28 mouse cellular contexts compared by ENCODE assay signal in the genomic region with DNA sequence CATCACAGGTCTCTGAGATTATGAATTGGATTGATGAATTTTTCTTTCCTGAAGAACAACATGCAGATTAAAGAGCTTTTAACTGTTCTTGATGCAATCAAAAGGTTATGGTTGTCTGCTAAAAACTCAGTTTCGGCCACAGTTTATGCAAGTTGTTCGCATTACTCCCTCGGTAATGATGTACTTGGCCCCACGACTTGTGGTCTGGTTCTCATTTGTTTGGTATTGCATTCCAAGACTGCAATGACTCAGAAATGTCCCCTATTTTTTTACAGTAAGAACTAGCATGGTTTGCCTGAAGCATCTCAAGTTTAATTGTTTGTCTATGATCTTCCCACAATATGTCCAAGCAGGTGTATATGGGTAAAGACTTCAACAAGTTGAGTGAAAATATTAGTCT.
DNase-seq lines count a peak whose midpoint lies in the region; ATAC-seq and TF ChIP-seq lines count a peak whose summit lies in the region.
"Had no signal": no experiment of that assay in that cellular context is flagged by ENCODE, and none has a peak within 500 bp of the region (broad histone marks: within the 10 kb centered on the region; RNA-seq: fewer than 3 reads in every experiment).

No protein-coding gene starts in this region.

- H3K9ac ChIP-seq in embryonic facial prominence, embryonic 11.5 days (replicated peaks; ENCODE audit: low read length): no peak overlapping the region
- H3K9ac ChIP-seq in limb, embryonic 14.5 days (ENCODE audit: low read depth, low read length, severe bottlenecking): no peak overlapping the region
- H3K9ac ChIP-seq in embryonic facial prominence, embryonic 14.5 days (ENCODE audit: low read depth, low read length): no peak overlapping the region
- H3K9ac ChIP-seq: embryonic facial prominence, embryonic 15.5 days; forebrain, embryonic 13.5 days; hindbrain, embryonic 13.5 days; intestine, embryonic 15.5 days had no signal

- no peak for ATAC-seq in embryonic facial prominence, embryonic 11.5 days (replicated peaks; ENCODE audit: insufficient number of reproducible peaks, low FRiP score, low TSS enrichment, low read depth)
- no peak for ATAC-seq in limb, embryonic 14.5 days (ENCODE audit: low FRiP score, low read depth)
- no peak for ATAC-seq in embryonic facial prominence, embryonic 14.5 days (ENCODE audit: low read depth)
- ATAC-seq: CD4-positive, CD25-positive, alpha-beta regulatory T cell, adult 4 months; forebrain, embryonic 13.5 days; forebrain, embryonic 16.5 days; hindbrain, embryonic 16.5 days; intestine, embryonic 15.5 days had no signal

- no peak for TF ChIP-seq POLR2A in limb, embryonic 14.5 days (IDR thresholded peaks at IDR 0.05; ENCODE audit: borderline replicate concordance, extremely low read depth, insufficient read depth, insufficient read length)

- H3K4me3 ChIP-seq in embryonic facial prominence, embryonic 11.5 days (ENCODE audit: low read depth, low read length): no peak overlapping the region
- no peak overlapping the region for H3K4me3 ChIP-seq in embryonic facial prominence, embryonic 10.5 days
- no peak overlapping the region for H3K4me3 ChIP-seq in limb, embryonic 14.5 days (replicated peaks; ENCODE audit: low read length)
- H3K4me3 ChIP-seq in limb, embryonic 10.5 days: no peak overlapping the region
- H3K4me3 ChIP-seq in embryonic facial prominence, embryonic 14.5 days (ENCODE audit: low read depth, low read length): no peak overlapping the region
- H3K4me3 ChIP-seq: embryonic facial prominence, embryonic 15.5 days; erythroblast, embryonic 14.5 days; forebrain, embryonic 10.5 days; forebrain, embryonic 13.5 days; gastrocnemius, adult 2 months; hindbrain, embryonic 10.5 days; hindbrain, embryonic 13.5 days; intestine, embryonic 15.5 days had no signal

- no peak overlapping the region for H3K4me2 ChIP-seq in embryonic facial prominence, embryonic 11.5 days (ENCODE audit: low read depth, low read length)
- H3K4me2 ChIP-seq in limb, embryonic 14.5 days (replicated peaks; ENCODE audit: low read depth, low read length, severe bottlenecking): no peak overlapping the region
- H3K4me2 ChIP-seq in embryonic facial prominence, embryonic 14.5 days (ENCODE audit: low read depth, low read length): no peak overlapping the region
- H3K4me2 ChIP-seq: embryonic facial prominence, embryonic 15.5 days; forebrain, embryonic 13.5 days; heart, embryonic 11.5 days; hindbrain, embryonic 13.5 days; intestine, embryonic 15.5 days had no signal

- WGBS in embryonic facial prominence, embryonic 11.5 days: 57% methylated on average over 4 of the region's 4 CpGs
- 65% methylated on average over 4 of the region's 4 CpGs for WGBS in embryonic facial prominence, embryonic 10.5 days
- 34% methylated on average over 4 of the region's 4 CpGs for WGBS in limb, embryonic 14.5 days
- 82% methylated on average over 4 of the region's 4 CpGs for WGBS in limb, embryonic 10.5 days
- WGBS in embryonic facial prominence, embryonic 14.5 days: 35% methylated on average over 4 of the region's 4 CpGs

- no peak overlapping the region for H3K27ac ChIP-seq in embryonic facial prominence, embryonic 11.5 days (replicated peaks; ENCODE audit: low read depth, low read length)
- H3K27ac ChIP-seq in embryonic facial prominence, embryonic 10.5 days (replicated peaks): no peak overlapping the region
- H3K27ac ChIP-seq in limb, embryonic 14.5 days (replicated peaks; ENCODE audit: low read depth, low read length): no peak overlapping the region
- H3K27ac ChIP-seq in limb, embryonic 10.5 days: no peak overlapping the region
- no peak overlapping the region for H3K27ac ChIP-seq in embryonic facial prominence, embryonic 14.5 days (replicated peaks; ENCODE audit: low read depth, low read length)
- H3K27ac ChIP-seq: embryonic facial prominence, embryonic 15.5 days; forebrain, embryonic 10.5 days; forebrain, embryonic 13.5 days; gastrocnemius, adult 2 months; hindbrain, embryonic 10.5 days; hindbrain, embryonic 13.5 days; intestine, embryonic 15.5 days had no signal

- no peaks in the 10 kb centered on the region for H3K36me3 ChIP-seq in embryonic facial prominence, embryonic 11.5 days (replicated peaks; ENCODE audit: control insufficient read depth, insufficient read depth, low read depth, low read length)
- H3K36me3 ChIP-seq in embryonic facial prominence, embryonic 10.5 days (replicated peaks): no peaks in the 10 kb centered on the region
- no peaks in the 10 kb centered on the region for H3K36me3 ChIP-seq in limb, embryonic 14.5 days (ENCODE audit: control insufficient read depth, insufficient read depth, low read length)
- H3K36me3 ChIP-seq in limb, embryonic 10.5 days: no peaks in the 10 kb centered on the region
- H3K36me3 ChIP-seq in embryonic facial prominence, embryonic 14.5 days (ENCODE audit: control insufficient read depth, insufficient read depth, low read length): no peaks in the 10 kb centered on the region
- H3K36me3 ChIP-seq: embryonic facial prominence, embryonic 15.5 days; forebrain, embryonic 10.5 days; hindbrain, embryonic 10.5 days; hindbrain, embryonic 13.5 days; intestine, embryonic 15.5 days had no signal

- DNase-seq in embryonic facial prominence, embryonic 11.5 days (ENCODE audit: low spot score): peak; percentile 59
- no peak for DNase-seq in embryonic facial prominence, embryonic 10.5 days (ENCODE audit: low spot score)
- DNase-seq in limb, embryonic 14.5 days (ENCODE audit: low spot score): peak; percentile 7
- no peak for DNase-seq in limb, embryonic 10.5 days (ENCODE audit: low spot score)
- DNase-seq in embryonic facial prominence, embryonic 14.5 days (ENCODE audit: low spot score): peak; percentile 53
- peak; percentile 27 for DNase-seq in skeletal muscle tissue, adult 2 months (ENCODE audit: low read depth, low spot score)
- DNase-seq in cerebellum, adult 11-12 months: no peak
- no peak for DNase-seq in right cerebral cortex, postnatal 4 days
- DNase-seq: adrenal gland, postnatal 10 days; adrenal gland, postnatal 36 days; cerebellum, adult 2 months; cerebellum, adult 9-11 months; cerebellum, postnatal 25 days; gastrocnemius, adult 2 months; heart, adult 11 months; kidney, adult 11 months; kidney, adult 8-10 months had no signal

- H3K9me3 ChIP-seq in embryonic facial prominence, embryonic 11.5 days (replicated peaks; ENCODE audit: control insufficient read depth, low read length): no peaks in the 10 kb centered on the region
- no peaks in the 10 kb centered on the region for H3K9me3 ChIP-seq in embryonic facial prominence, embryonic 10.5 days
- no peaks in the 10 kb centered on the region for H3K9me3 ChIP-seq in limb, embryonic 14.5 days (ENCODE audit: control insufficient read depth, low read length)
- H3K9me3 ChIP-seq in limb, embryonic 10.5 days (replicated peaks): no peaks in the 10 kb centered on the region
- H3K9me3 ChIP-seq in embryonic facial prominence, embryonic 14.5 days (ENCODE audit: control insufficient read depth, low read length): no peaks in the 10 kb centered on the region
- H3K9me3 ChIP-seq: embryonic facial prominence, embryonic 15.5 days; forebrain, embryonic 10.5 days; forebrain, embryonic 13.5 days; hindbrain, embryonic 10.5 days; hindbrain, embryonic 13.5 days; intestine, embryonic 15.5 days had no signal

- no peaks in the 10 kb centered on the region for H3K4me1 ChIP-seq in embryonic facial prominence, embryonic 11.5 days (ENCODE audit: control insufficient read depth, insufficient read depth, low read length)
- H3K4me1 ChIP-seq in embryonic facial prominence, embryonic 10.5 days: peaks cover 10% of the 10 kb centered on the region; the same call in 1 of the 2 replicates
- H3K4me1 ChIP-seq in limb, embryonic 14.5 days (ENCODE audit: control insufficient read depth, insufficient read depth, low read length): no peaks in the 10 kb centered on the region
- H3K4me1 ChIP-seq in limb, embryonic 10.5 days: peaks cover 10% of the 10 kb centered on the region
- H3K4me1 ChIP-seq in embryonic facial prominence, embryonic 14.5 days (ENCODE audit: control insufficient read depth, insufficient read depth, low read length): no peaks in the 10 kb centered on the region
- H3K4me1 ChIP-seq: embryonic facial prominence, embryonic 15.5 days; forebrain, embryonic 13.5 days; hindbrain, embryonic 13.5 days; intestine, embryonic 15.5 days had no signal

- H3K27me3 ChIP-seq in embryonic facial prominence, embryonic 11.5 days (ENCODE audit: control insufficient read depth, insufficient read depth, low read length): no peaks in the 10 kb centered on the region
- no peaks in the 10 kb centered on the region for H3K27me3 ChIP-seq in embryonic facial prominence, embryonic 10.5 days (replicated peaks; ENCODE audit: low read depth, poor library complexity, severe bottlenecking)
- no peaks in the 10 kb centered on the region for H3K27me3 ChIP-seq in limb, embryonic 14.5 days (ENCODE audit: control insufficient read depth, insufficient read depth, low read length)
- no peaks in the 10 kb centered on the region for H3K27me3 ChIP-seq in limb, embryonic 10.5 days (ENCODE audit: low read depth, poor library complexity, severe bottlenecking)
- H3K27me3 ChIP-seq in embryonic facial prominence, embryonic 14.5 days (replicated peaks; ENCODE audit: control insufficient read depth, insufficient read depth, low read length): no peaks in the 10 kb centered on the region
- H3K27me3 ChIP-seq: embryonic facial prominence, embryonic 15.5 days; forebrain, embryonic 13.5 days; hindbrain, embryonic 13.5 days; intestine, embryonic 15.5 days had no signal

Comparison
In these comparisons a context has a peak if more than half of its experiments do, and no peak if none do; other contexts are left out.
1. DNase-seq: peak in embryonic facial prominence, embryonic 11.5 days (single experiment), limb, embryonic 14.5 days (single experiment), embryonic facial prominence, embryonic 14.5 days (single experiment) and skeletal muscle tissue, adult 2 months (single experiment); none in embryonic facial prominence, embryonic 10.5 days (single experiment), limb, embryonic 10.5 days (single experiment), cerebellum, adult 11-12 months (single experiment) and right cerebral cortex, postnatal 4 days (single experiment).